Mouse (Mus musculus): Measurements from ENCODE around the gene Aff1. TPM values are rescaled to one million over a fixed set of nuclear protein-coding genes. Genes with fewer than 3 reads are reported as not detected.

The Aff1 gene
- polyA plus RNA-seq, 1 experiment from 2014 or later, result 2.7 TPM

Other genes with a start within 250 kb of the Aff1 start
- gene Slc10a6, start 63.0 kb upstream of the Aff1 start, polyA plus RNA-seq (2014; fragmentation: Nextera tagmentation; extraction: Ambion mirVana), result 0.38 and 0.52 TPM in 2 replicates
- gene 1700016H13Rik, start 36.4 kb upstream of the Aff1 start, polyA plus RNA-seq (2014; fragmentation: Nextera tagmentation; extraction: Ambion mirVana), result 0.41 and 0.50 TPM in 2 replicates
- 45.4 and 47.5 TPM in 2 replicates for gene Klhl8, start 218.9 kb downstream of the Aff1 start, polyA plus RNA-seq (2014; fragmentation: Nextera tagmentation; extraction: Ambion mirVana)